10 mouse cellular contexts compared by ENCODE assay signal in the genomic region with DNA sequence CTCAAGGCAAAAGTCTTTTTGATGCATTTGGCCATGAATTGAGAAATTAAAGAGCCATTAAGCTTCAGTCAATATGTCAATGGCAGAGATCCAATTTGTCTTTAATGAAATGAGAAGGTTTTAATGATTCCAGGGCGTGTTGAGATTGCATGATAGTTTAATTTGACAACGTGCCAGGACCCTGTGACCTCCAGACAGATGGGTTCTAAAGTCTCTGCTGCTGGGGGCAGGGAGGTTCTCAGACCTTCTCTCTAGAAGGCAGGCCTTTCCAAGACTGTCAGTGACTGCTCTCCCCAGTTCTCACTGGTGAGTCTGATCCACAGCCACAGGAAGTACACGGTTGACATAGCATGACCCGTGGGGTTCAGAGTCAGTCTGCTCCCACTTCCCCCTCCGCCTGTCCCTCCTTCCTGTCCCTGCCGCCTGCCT.
DNase-seq lines count a peak whose midpoint lies in the region; ATAC-seq and TF ChIP-seq lines count a peak whose summit lies in the region.
"Had no signal": no experiment of that assay in that cellular context is flagged by ENCODE, and none has a peak within 500 bp of the region (broad histone marks: within the 10 kb centered on the region; RNA-seq: fewer than 3 reads in every experiment).

No protein-coding gene starts in this region.

- no peak for TF ChIP-seq POLR2A in lung, adult 2 months (IDR thresholded peaks at IDR 0.05; ENCODE audit: borderline replicate concordance, extremely low read depth, low read depth, low read length)

- no peaks in the 10 kb centered on the region for H3K27me3 ChIP-seq in lung, embryonic 14.5 days (ENCODE audit: insufficient read depth, low read length)
- H3K27me3 ChIP-seq in kidney, postnatal 0 days (ENCODE audit: insufficient read depth, low read length): no peaks in the 10 kb centered on the region
- H3K27me3 ChIP-seq: embryonic facial prominence, embryonic 12.5 days had no signal

- 40% methylated on average over 6 of the region's 6 CpGs for WGBS in lung, embryonic 14.5 days
- WGBS in lung, adult 2 months: 28% methylated on average over 6 of the region's 6 CpGs
- whole genome bisulfite sequencing in kidney, postnatal 0 days: 29% methylated on average over 6 of the region's 6 CpGs

- H3K36me3 ChIP-seq in lung, embryonic 14.5 days (ENCODE audit: insufficient read depth): no peaks in the 10 kb centered on the region
- H3K36me3 ChIP-seq in kidney, postnatal 0 days (ENCODE audit: insufficient read depth, low read length): no peaks in the 10 kb centered on the region
- H3K36me3 ChIP-seq: embryonic facial prominence, embryonic 12.5 days had no signal

- intact Hi-C loops in gastrocnemius, adult 2 months (cut with DNase I): no loop called here

- H3K4me2 ChIP-seq in lung, embryonic 14.5 days: no peak overlapping the region
- no peak overlapping the region for H3K4me2 ChIP-seq in kidney, postnatal 0 days (ENCODE audit: low read length)
- H3K4me2 ChIP-seq: embryonic facial prominence, embryonic 12.5 days had no signal

- no peaks in the 10 kb centered on the region for H3K9me3 ChIP-seq in lung, embryonic 14.5 days (ENCODE audit: low read depth, low read length)
- H3K9me3 ChIP-seq in kidney, postnatal 0 days (replicated peaks; ENCODE audit: low read length): no peaks in the 10 kb centered on the region
- H3K9me3 ChIP-seq: embryonic facial prominence, embryonic 12.5 days had no signal

- H3K4me1 ChIP-seq in lung, embryonic 14.5 days (ENCODE audit: insufficient read depth): peaks cover 33% of the 10 kb centered on the region
- peaks cover 20% of the 10 kb centered on the region for H3K4me1 ChIP-seq in lung, adult 2 months (ENCODE audit: control insufficient read depth, insufficient read depth, low read length)
- peaks cover 29% of the 10 kb centered on the region for H3K4me1 ChIP-seq in kidney, postnatal 0 days (replicated peaks; ENCODE audit: insufficient read depth, low read length)

- H3K27ac ChIP-seq in gastrocnemius, adult 2 months: no peak overlapping the region
- H3K27ac ChIP-seq in lung, embryonic 14.5 days (ENCODE audit: low read depth): no peak overlapping the region
- 0 out of 2 replicates have a peak overlapping the region, but pooled peaks have one; percentile 21 for H3K27ac ChIP-seq in kidney, postnatal 0 days
- H3K27ac ChIP-seq: embryonic facial prominence, embryonic 12.5 days had no signal

- ATAC-seq in lung, embryonic 14.5 days (ENCODE audit: insufficient read depth): 0 out of 2 replicates have a peak, but pooled peaks have one; percentile 12
- ATAC-seq in kidney, postnatal 0 days (replicated peaks; ENCODE audit: low FRiP score, low read depth): no peak; the same call in 1 of the 2 replicates
- peak; percentile 25; the same call in 1 of the 2 replicates for ATAC-seq in neutrophil, adult 5-6 weeks (ENCODE audit: extremely low read depth, insufficient number of reproducible peaks, low FRiP score, poor library complexity, severe bottlenecking)

- no peak for TF ChIP-seq CTCF in gastrocnemius, adult 2 months (IDR thresholded peaks at IDR 0.05)
- TF ChIP-seq CTCF in lung, embryonic 14.5 days (IDR thresholded peaks at IDR 0.05; ENCODE audit: low read depth): no peak
- no peak for TF ChIP-seq CTCF in lung, adult 2 months (IDR thresholded peaks at IDR 0.05; ENCODE audit: insufficient read depth, low read length)
- TF ChIP-seq CTCF in kidney, postnatal 0 days (IDR thresholded peaks at IDR 0.05; ENCODE audit: low read depth): no peak

- H3K9ac ChIP-seq in lung, embryonic 14.5 days: no peak overlapping the region
- no peak overlapping the region for H3K9ac ChIP-seq in kidney, postnatal 0 days (ENCODE audit: low read depth, low read length)
- H3K9ac ChIP-seq: embryonic facial prominence, embryonic 12.5 days had no signal

- peak; percentile 21 for DNase-seq in gastrocnemius, adult 2 months
- DNase-seq in gastrocnemius, postnatal 4 days (ENCODE audit: low spot score in 2 of 2): no peak
- peak; percentile 50 for DNase-seq in lung, embryonic 14.5 days
- no peak for DNase-seq in lung, adult 2 months
- DNase-seq in kidney, postnatal 0 days (ENCODE audit: low spot score): peak; percentile 59
- DNase-seq in testis, postnatal 14 days (ENCODE audit: low spot score): no peak
- DNase-seq in cerebellum, adult 8-10 months: no peak
- DNase-seq: left cerebral cortex, postnatal 4 days had no signal

- no peak overlapping the region for H3K4me3 ChIP-seq in gastrocnemius, adult 2 months
- no peak overlapping the region for H3K4me3 ChIP-seq in lung, embryonic 14.5 days (ENCODE audit: low read depth, low read length)
- H3K4me3 ChIP-seq in lung, adult 2 months (replicated peaks; ENCODE audit: extremely low read depth, low read depth, low read length): no peak overlapping the region
- H3K4me3 ChIP-seq in kidney, postnatal 0 days (replicated peaks; ENCODE audit: low read depth, low read length): no peak overlapping the region
- H3K4me3 ChIP-seq: embryonic facial prominence, embryonic 12.5 days had no signal

Comparison
In these comparisons a context has a peak if more than half of its experiments do, and no peak if none do; other contexts are left out.
1. DNase-seq: peak in gastrocnemius, adult 2 months (single experiment), lung, embryonic 14.5 days (single experiment) and kidney, postnatal 0 days (single experiment); none in gastrocnemius, postnatal 4 days (0 of 2), lung, adult 2 months (single experiment), testis, postnatal 14 days (single experiment) and cerebellum, adult 8-10 months (single experiment).